Mouse (Mus musculus) MEL (cell line): ENCODE data around the gene Notum. TPM values are rescaled to one million over a fixed set of nuclear protein-coding genes. Genes with fewer than 3 reads are reported as not detected.

ENCODE experiments used
- DNase-seq: peaks from one replicate; pipeline ENCODE4 v3.0.0; 2011; ENCODE audit warnings: low read depth, low spot score
- H3K27ac ChIP-seq: 2 replicates; pipeline ENCODE4 v1.5.1; 2012; ENCODE audit warnings: low read depth, mild to moderate bottlenecking, control low read depth, low read length, moderate library complexity; ENCODE audit not compliant: control insufficient read depth
- H3K27me3 ChIP-seq, 2 experiments: fragments of 150-350 bp in 1 of 2; sonication (generic) in 1 of 2; 2 replicates each; pipeline ENCODE4 v1.6.1; 2012; ENCODE audit warnings: low read length in 2 of 2, mild to moderate bottlenecking in 2 of 2, improper control_type of control experiment in 1 of 2, moderate library complexity in 1 of 2; ENCODE audit not compliant: insufficient read depth in 2 of 2, control insufficient read depth in 1 of 2
- H3K36me3 ChIP-seq, 2 experiments: 2 replicates each; pipeline ENCODE4 v1.6.1; 2012 to 2014; ENCODE audit warnings: low read length in 2 of 2, improper control_type of control experiment in 1 of 2, inconsistent platforms in 1 of 2, mild to moderate bottlenecking in 1 of 2; ENCODE audit not compliant: insufficient read depth in 2 of 2, control insufficient read depth in 1 of 2
- H3K4me1 ChIP-seq, 2 experiments: fragments of 150-350 bp in 1 of 2; sonication (generic) in 1 of 2; 2 replicates each; pipeline ENCODE4 v1.6.1; 2012; ENCODE audit warnings: low read length in 2 of 2, improper control_type of control experiment in 1 of 2, mild to moderate bottlenecking in 1 of 2; ENCODE audit not compliant: insufficient read depth in 2 of 2, control insufficient read depth in 1 of 2
- H3K4me3 ChIP-seq, 2 experiments: fragments of 150-350 bp in 1 of 2; sonication (generic) in 1 of 2; 2 replicates each; pipeline ENCODE4 v1.5.1; 2012; ENCODE audit warnings: low read depth in 2 of 2, low read length in 2 of 2, mild to moderate bottlenecking in 2 of 2, moderate library complexity in 2 of 2, control low read depth in 1 of 2, improper control_type of control experiment in 1 of 2; ENCODE audit not compliant: control insufficient read depth in 1 of 2, insufficient read depth in 1 of 2
- H3K79me2 ChIP-seq: 2 replicates; pipeline ENCODE4 v1.6.1; 2012; ENCODE audit warnings: mild to moderate bottlenecking, low read length, moderate library complexity; ENCODE audit not compliant: control insufficient read depth, poor library complexity, insufficient read depth
- H3K9ac ChIP-seq: 2 replicates; pipeline ENCODE4 v1.6.1; 2012; ENCODE audit warnings: low read depth, mild to moderate bottlenecking, control low read depth, low read length, moderate library complexity; ENCODE audit not compliant: control insufficient read depth, poor library complexity, severe bottlenecking
- H3K9me3 ChIP-seq: fragments of 150-350 bp; sonication (generic); replicated peaks from 2 replicates; pipeline ENCODE4 v1.6.1; 2012; ENCODE audit warnings: mild to moderate bottlenecking, low read length, improper control_type of control experiment, moderate library complexity; ENCODE audit not compliant: insufficient read depth
- CHD1 ChIP-seq: IDR thresholded peaks from 2 replicates; pipeline ENCODE4 v1.6.1; 2012; ENCODE audit warnings: low read depth, mild to moderate bottlenecking, inconsistent platforms, low read length, improper control_type of control experiment
- EP300 ChIP-seq, 2 experiments: IDR thresholded peaks; 2 replicates each; pipeline ENCODE4 v1.6.1; 2011; ENCODE audit warnings: improper control_type of control experiment in 2 of 2, low read length in 2 of 2, low read depth in 1 of 2, mild to moderate bottlenecking in 1 of 2
- ETS1 ChIP-seq: IDR thresholded peaks from 2 replicates; pipeline ENCODE4 v1.6.1; 2012; ENCODE audit warnings: low read depth, mild to moderate bottlenecking, inconsistent platforms, low read length, improper control_type of control experiment, moderate library complexity
- KAT2A ChIP-seq: conservative IDR thresholded peaks from 2 replicates; pipeline ENCODE4 v1.6.1; 2012; ENCODE audit warnings: low read depth, low read length, improper control_type of control experiment, inconsistent platforms
- MAFK ChIP-seq: IDR thresholded peaks from 2 replicates; pipeline ENCODE4 v1.6.1; 2011; ENCODE audit warnings: low read depth, mild to moderate bottlenecking, low read length, improper control_type of control experiment, borderline replicate concordance
- MAX ChIP-seq: IDR thresholded peaks from 2 replicates; pipeline ENCODE4 v1.6.1; 2011; ENCODE audit warnings: low read length, improper control_type of control experiment
- MXI1 ChIP-seq: IDR thresholded peaks from 2 replicates; pipeline ENCODE4 v1.6.1; 2011; ENCODE audit warnings: mild to moderate bottlenecking, low read depth, low read length, improper control_type of control experiment
- POLR2AphosphoS2 ChIP-seq: IDR thresholded peaks from 2 replicates; pipeline ENCODE4 v1.6.1; 2011; ENCODE audit warnings: low read length, improper control_type of control experiment
- RCOR1 ChIP-seq: IDR thresholded peaks from 2 replicates; pipeline ENCODE4 v1.6.1; 2012; ENCODE audit warnings: low read depth, mild to moderate bottlenecking, inconsistent platforms, low read length, improper control_type of control experiment
- TCF12 ChIP-seq: IDR thresholded peaks from 2 replicates; pipeline ENCODE4 v1.6.1; 2014; ENCODE audit warnings: low read depth, mild to moderate bottlenecking, inconsistent platforms, low read length, improper control_type of control experiment, moderate library complexity
- USF2 ChIP-seq, 2 experiments: IDR thresholded peaks; 2 replicates each; pipeline ENCODE4 v1.6.1; 2011 to 2012; ENCODE audit warnings: improper control_type of control experiment in 2 of 2, low read length in 2 of 2, borderline replicate concordance in 1 of 2, inconsistent platforms in 1 of 2, low read depth in 1 of 2, mild to moderate bottlenecking in 1 of 2; ENCODE audit not compliant: insufficient read depth in 1 of 2
- polyA plus RNA-seq, 2 experiments: library from polyadenylated mRNA; stranded (reverse) in 1 of 2; unstranded in 1 of 2; fragments of >175 nt in 1 of 2; fragments of >200 nt in 1 of 2; gene quantifications; 2 replicates each; pipeline versions ENCODE4 v1.2.1 to v1.2.4; 2012; ENCODE audit warnings: low replicate concordance in 2 of 2, low read depth in 1 of 2; ENCODE audit not compliant: insufficient read length in 2 of 2, insufficient read depth in 1 of 2, missing spikeins in 1 of 2
- total RNA-seq: library from RNA; depleted of rRNA; stranded (reverse); fragments of 300-350 nt; gene quantifications from 2 replicates; pipeline ENCODE4 v1.2.3, GENCODE M21; 2012

Gene Notum
- total and polyA plus RNA-seq, 3 experiments, result not detected

DNA sequence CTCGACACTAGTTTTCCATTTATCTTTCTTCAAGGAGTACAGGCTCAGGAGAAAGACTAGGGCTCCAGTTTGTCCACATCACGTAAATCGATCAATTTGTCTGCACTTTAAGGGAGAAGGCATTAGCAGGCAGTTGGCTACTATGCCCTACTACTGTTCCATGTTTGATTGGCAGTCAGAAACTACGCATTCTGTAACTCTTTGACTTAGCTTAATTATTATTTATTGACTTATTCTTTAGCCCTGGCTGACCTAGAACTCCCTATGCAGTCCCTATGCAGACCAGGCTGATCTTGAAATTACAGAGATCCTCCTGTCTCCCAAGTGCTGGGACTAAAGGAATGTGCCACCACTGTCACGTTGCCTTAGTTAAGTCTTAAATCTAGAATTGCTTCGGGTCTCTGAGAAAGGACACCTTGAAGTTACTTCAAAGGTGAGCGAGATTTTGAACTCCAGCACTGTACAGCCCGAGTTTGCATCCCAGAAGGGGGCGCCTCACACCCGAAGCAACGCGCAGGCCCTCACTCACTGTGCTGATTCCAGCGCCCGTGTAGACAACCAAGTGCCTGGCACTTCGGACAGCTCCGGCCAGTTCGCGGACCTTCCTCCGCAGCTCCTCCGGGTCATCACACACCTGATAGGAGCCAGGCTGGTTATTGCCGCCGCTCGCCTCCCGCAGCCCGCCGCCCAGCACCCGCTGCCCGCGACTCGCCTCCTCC is 36.9 kb downstream of the Notum start (continued):
- TF ChIP-seq RCOR1, result 0 out of 2 replicates have a peak, but pooled peaks have one; percentile 19
- TF ChIP-seq KAT2A, result no peak
- no peak for TF ChIP-seq POLR2AphosphoS2
- TF ChIP-seq EP300 (IDR thresholded peaks at IDR 0.05; ENCODE audit: low read depth in 1 of 2, low read length in 2 of 2), result 0 out of 4 replicates have a peak, but pooled peaks of 1 of the 2 experiments have one; percentile 19

DNA sequence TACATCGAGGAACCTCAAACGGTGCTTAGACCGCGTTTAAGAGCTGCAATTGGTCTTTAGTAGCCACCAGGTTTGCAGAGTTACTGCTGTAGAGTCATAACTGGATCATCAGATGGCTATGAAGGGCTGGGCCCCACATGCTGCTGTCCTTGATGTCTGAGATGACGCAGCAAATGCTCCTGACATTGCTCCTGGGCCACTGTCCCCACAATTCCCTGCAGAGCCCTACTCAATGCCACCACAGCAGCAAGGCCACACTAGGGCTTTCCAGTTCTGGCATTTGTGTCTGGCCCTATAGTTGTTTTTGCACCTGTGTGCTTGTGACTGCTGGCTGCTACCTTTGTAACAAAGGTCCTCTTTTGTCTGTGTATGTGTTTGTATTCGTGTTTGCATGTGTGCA is 38.2 kb downstream of the Notum start:
- H3K27me3 ChIP-seq, result no peaks in the 10 kb centered on the region
- H3K79me2 ChIP-seq, result peaks cover 22% of the 10 kb centered on the region
- peaks cover 7 to 11% of the 10 kb centered on the region in 2 experiments for H3K36me3 ChIP-seq
- DNase-seq, result no peak
- TF ChIP-seq MAX (no peak), POLR2AphosphoS2 (0 out of 2 replicates have a peak, but pooled peaks have one; percentile 25)
- TF ChIP-seq, all 39 proteins: peak for 1
- peaks cover 0 to 13% of the 10 kb centered on the region in 2 experiments; a peak in 2 of 4 replicates for H3K4me1 ChIP-seq
- H3K4me3 ChIP-seq, result no peak overlapping the region
- H3K27ac ChIP-seq, result no peak overlapping the region
- H3K9me3 ChIP-seq, result no peaks in the 10 kb centered on the region
- no peak overlapping the region for H3K9ac ChIP-seq

DNA sequence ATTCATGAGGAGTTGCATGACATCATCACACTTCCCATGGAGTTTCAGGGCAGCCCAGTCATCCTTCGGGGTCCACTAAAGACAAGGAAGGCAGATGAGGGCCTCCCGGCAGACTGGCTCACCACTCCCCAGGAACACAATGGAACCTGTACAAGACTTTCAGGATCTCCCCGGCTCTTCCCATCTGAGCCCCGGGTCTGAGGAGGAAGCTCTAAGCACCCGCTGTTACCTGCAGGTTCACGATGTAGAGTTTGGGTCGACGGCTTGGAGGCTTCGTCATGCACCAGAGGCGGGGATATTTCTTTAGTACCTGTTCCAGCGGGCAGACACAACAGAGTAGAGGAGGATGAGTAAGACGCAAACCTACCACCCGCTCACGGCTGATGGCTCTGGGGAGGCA is 40.8 kb downstream of the Notum start:
- no peaks in the 10 kb centered on the region for H3K9me3 ChIP-seq
- H3K79me2 ChIP-seq, result peaks cover 42% of the 10 kb centered on the region
- H3K27ac ChIP-seq, result no peak overlapping the region
- no peak overlapping the region for H3K9ac ChIP-seq
- no peak for DNase-seq
- no peak for TF ChIP-seq TCF12
- no peak for TF ChIP-seq ETS1
- TF ChIP-seq RCOR1, result no peak
- no peak for TF ChIP-seq MAFK
- TF ChIP-seq USF2 (IDR thresholded peaks at IDR 0.05; ENCODE audit: borderline replicate concordance in 1 of 2, insufficient read depth in 1 of 2, low read depth in 1 of 2, low read length in 2 of 2), result no peak
- TF ChIP-seq CHD1, result no peak
- TF ChIP-seq MXI1, result no peak
- H3K4me3 ChIP-seq, result no peak overlapping the region
- peaks cover 0 to 17% of the 10 kb centered on the region in 2 experiments; a peak in 3 of 4 replicates for H3K4me1 ChIP-seq
- H3K27me3 ChIP-seq, result no peaks in the 10 kb centered on the region
- peaks cover 7 to 12% of the 10 kb centered on the region in 2 experiments for H3K36me3 ChIP-seq
